Mouse (Mus musculus) megakaryocyte, embryonic 14.5 days (primary cell): ENCODE results near the gene Mcts1.

ENCODE experiments used
- FLI1 ChIP-seq: IDR thresholded peaks from 2 replicates; pipeline ENCODE4 v1.6.1; 2012; ENCODE audit warnings: low read length, inconsistent platforms, mixed read lengths
- GATA1 ChIP-seq: IDR thresholded peaks from 3 replicates; pipeline ENCODE4 v1.6.1; 2012; ENCODE audit warnings: mixed read lengths, low read length, inconsistent platforms, borderline replicate concordance

DNA sequence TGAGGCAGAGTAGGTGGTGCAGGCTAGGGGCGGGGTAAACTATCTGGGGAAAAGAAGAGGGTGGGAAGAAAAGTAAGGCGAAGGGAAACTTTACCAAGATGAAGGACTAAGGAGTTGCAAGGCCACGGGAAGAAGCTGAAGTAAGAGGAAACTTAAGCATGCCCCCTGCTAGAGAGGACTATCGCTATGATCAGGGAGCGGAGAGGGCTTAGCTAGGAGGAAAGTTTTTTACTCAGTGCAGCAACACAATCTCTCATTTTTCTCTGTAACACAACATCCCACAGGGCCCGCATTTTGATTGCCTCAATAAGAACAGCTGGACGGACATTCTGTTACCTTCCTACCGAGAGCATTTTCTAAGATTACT lies 35.2 kb upstream of the Mcts1 start:
- no peak for TF ChIP-seq GATA1
- TF ChIP-seq FLI1, result no peak
